15 mouse cellular contexts compared by ENCODE assay signal in genomic region chr12:33336561-33337125, GRCm38 (mm10). TPM values are rescaled to one million over a fixed set of nuclear protein-coding genes. Genes with fewer than 3 reads are reported as not detected.
A peak's percentile ranks its signal among the peaks of the same experiment; 100 is the strongest.
DNase-seq lines count a peak whose midpoint lies in the region; TF ChIP-seq lines count a peak whose summit lies in the region.
"Had no signal": no experiment of that assay in that cellular context is flagged by ENCODE, and none has a peak within 500 bp of the region (broad histone marks: within the 10 kb centered on the region; RNA-seq: fewer than 3 reads in every experiment).

No protein-coding gene starts in this region.

- H3K4me1 ChIP-seq in liver, adult 2 months (ENCODE audit: control insufficient read depth, insufficient read depth, low read length), result 0 out of 2 replicates have a peak, but pooled peaks cover 2% of the 10 kb centered on the region
- H3K4me1 ChIP-seq in MEL (ENCODE audit: control insufficient read depth in 1 of 2, insufficient read depth in 2 of 2, low read length in 2 of 2), result peaks cover 35 to 63% of the 10 kb centered on the region in 2 experiments
- H3K4me1 ChIP-seq in cortical plate, adult 2 months (ENCODE audit: control insufficient read depth, insufficient read depth, low read length), result peaks cover 5% of the 10 kb centered on the region

- no peak for TF ChIP-seq EP300 in MEL (IDR thresholded peaks at IDR 0.05; ENCODE audit: low read depth in 1 of 2, low read length in 2 of 2)

- peaks cover 6% of the 10 kb centered on the region; the same call in 1 of the 2 replicates for H3K36me3 ChIP-seq in liver, adult 2 months (ENCODE audit: control insufficient read depth, insufficient read depth, low read length)
- peaks cover 18 to 65% of the 10 kb centered on the region in 2 experiments for H3K36me3 ChIP-seq in MEL (ENCODE audit: control insufficient read depth in 1 of 2, insufficient read depth in 2 of 2, low read length in 2 of 2)
- H3K36me3 ChIP-seq: hindbrain, embryonic 15.5 days; lung, embryonic 15.5 days had no signal

- TF ChIP-seq CTCF in gastrocnemius, adult 2 months (IDR thresholded peaks at IDR 0.05), result peak; percentile 48
- peak; percentile 27; the same call in 1 of the 2 replicates for TF ChIP-seq CTCF in liver, adult 2 months (IDR thresholded peaks at IDR 0.05; ENCODE audit: low read depth, low read length)
- TF ChIP-seq CTCF in MEL (IDR thresholded peaks at IDR 0.05 in 2 of 3, conservative IDR thresholded peaks at IDR 0.05 in 1 of 3; ENCODE audit: control insufficient read depth in 1 of 3, insufficient read depth in 1 of 3, low read depth in 2 of 3, low read length in 3 of 3, poor library complexity in 1 of 3, severe bottlenecking in 1 of 3), result no peak
- TF ChIP-seq CTCF in cortical plate, adult 2 months (IDR thresholded peaks at IDR 0.05; ENCODE audit: extremely low read depth, insufficient read depth, low read length), result 0 out of 2 replicates have a peak, but pooled peaks have one; percentile 12

- H3K27me3 ChIP-seq in liver, adult 2 months (ENCODE audit: control insufficient read depth, insufficient read depth, low read length), result no peaks in the 10 kb centered on the region
- H3K27me3 ChIP-seq in MEL (ENCODE audit: control insufficient read depth in 1 of 2, insufficient read depth in 2 of 2, low read length in 2 of 2), result no peaks in the 10 kb centered on the region
- H3K27me3 ChIP-seq: hindbrain, embryonic 15.5 days; lung, embryonic 15.5 days had no signal

- no peak overlapping the region for H3K9ac ChIP-seq in liver, adult 2 months (ENCODE audit: low read depth, low read length)
- no peak overlapping the region for H3K9ac ChIP-seq in MEL (ENCODE audit: control insufficient read depth, low read depth, low read length, poor library complexity, severe bottlenecking)
- H3K9ac ChIP-seq: hindbrain, embryonic 15.5 days; lung, embryonic 15.5 days had no signal

- no peaks in the 10 kb centered on the region for H3K9me3 ChIP-seq in MEL (replicated peaks; ENCODE audit: insufficient read depth, low read length)
- H3K9me3 ChIP-seq: hindbrain, embryonic 15.5 days; lung, embryonic 15.5 days had no signal

- intact Hi-C loops in gastrocnemius, adult 2 months (cut with DNase I), result loop anchor here (2.0 to 10.0 kb wide), 2 partner anchors 44 to 422 kb away; no protein-coding TSS in a partner anchor

- no peak for TF ChIP-seq RAD21 in MEL (IDR thresholded peaks at IDR 0.05; ENCODE audit: low read depth, low read length)

- TF ChIP-seq POLR2A in liver, adult 2 months (IDR thresholded peaks at IDR 0.05; ENCODE audit: extremely low read depth, insufficient read depth, low read length), result no peak
- no peak for TF ChIP-seq POLR2A in MEL (IDR thresholded peaks at IDR 0.05; ENCODE audit: control insufficient read depth in 1 of 2, insufficient read depth in 1 of 2, low read depth in 1 of 2, low read length in 2 of 2, poor library complexity in 1 of 2)
- TF ChIP-seq POLR2A in cortical plate, adult 2 months (IDR thresholded peaks at IDR 0.05; ENCODE audit: extremely low read depth, insufficient read depth, low read length), result no peak

- WGBS in liver, adult 2 months, result 82% methylated on average over 10 of the region's 10 CpGs

- H3K79me2 ChIP-seq in liver, adult 2 months (ENCODE audit: control insufficient read depth, insufficient read depth, low read length), result peaks cover 4% of the 10 kb centered on the region; the same call in 1 of the 2 replicates
- H3K79me2 ChIP-seq in MEL (ENCODE audit: control insufficient read depth, insufficient read depth, low read length, poor library complexity), result no peaks in the 10 kb centered on the region

- no peak overlapping the region for H3K4me3 ChIP-seq in gastrocnemius, adult 2 months
- H3K4me3 ChIP-seq in liver, adult 2 months (ENCODE audit: insufficient read depth, low read depth, low read length), result no peak overlapping the region
- no peak overlapping the region for H3K4me3 ChIP-seq in MEL (ENCODE audit: control insufficient read depth in 1 of 2, insufficient read depth in 1 of 2, low read depth in 2 of 2, low read length in 2 of 2)
- no peak overlapping the region for H3K4me3 ChIP-seq in cortical plate, adult 2 months (ENCODE audit: insufficient read depth, low read length)
- H3K4me3 ChIP-seq: hindbrain, embryonic 15.5 days; lung, embryonic 15.5 days had no signal

- H3K27ac ChIP-seq in gastrocnemius, adult 2 months, result no peak overlapping the region
- H3K27ac ChIP-seq in liver, adult 2 months (replicated peaks; ENCODE audit: insufficient read depth, low read depth, low read length), result no peak overlapping the region
- H3K27ac ChIP-seq in MEL (ENCODE audit: control insufficient read depth, low read depth, low read length), result peak overlapping the region; percentile 51
- H3K27ac ChIP-seq in cortical plate, adult 2 months (ENCODE audit: insufficient read depth, low read length), result no peak overlapping the region
- H3K27ac ChIP-seq: hindbrain, embryonic 15.5 days; lung, embryonic 15.5 days had no signal

- peak; percentile 51 for DNase-seq in gastrocnemius, adult 2 months
- no peak for DNase-seq in gastrocnemius, postnatal 10 days
- DNase-seq in liver, adult 2 months (ENCODE audit: extremely low read depth, low read depth, low spot score), result no peak
- DNase-seq in liver (no peak), MEL (ENCODE audit: low read depth, low spot score) (no peak)
- DNase-seq in testis, postnatal 10 days (ENCODE audit: low spot score), result no peak
- DNase-seq: heart, adult 18-20 months; kidney, postnatal 25 days; thymus, adult 2 months had no signal

TF ChIP-seq in MEL, 35 proteins besides CTCF, POLR2A, EP300 and RAD21:
- no peak for TF ChIP-seq UBTF (IDR thresholded peaks at IDR 0.05; ENCODE audit: borderline replicate concordance, insufficient read depth, low read depth, low read length)

RNA-seq across cellular contexts. Expression of gene Efcab10, which starts 58.0 kb away (rescaled TPM):
- not detected for total RNA-seq in gastrocnemius, adult 2 months (2021)
- total RNA-seq in gastrocnemius, postnatal 10 days (2021), result not detected
- not detected in 2 replicates for total RNA-seq in liver, adult 2 months (2014; rRNA removed)
- polyA plus RNA-seq in liver, adult 2 months (2012; rRNA removed), result not detected in 2 replicates
- not detected in 2 replicates for total RNA-seq in MEL (2012; rRNA removed)
- polyA plus RNA-seq in MEL (2012; ENCODE audit: insufficient read depth in 1 of 2, insufficient read length in 2 of 2, low read depth in 1 of 2, low replicate concordance in 2 of 2, missing spikeins in 1 of 2), result not detected
- 3.4 and 3.5 TPM in 2 replicates for polyA plus RNA-seq in cortical plate, adult 2 months (2012; rRNA removed)
- total RNA-seq: adrenal gland, postnatal 4 days; heart, adult 18-20 months; monocyte, adult 5-6 weeks had no signal
- polyA plus RNA-seq: CD4-positive, CD25-positive, alpha-beta regulatory T cell, adult 4 months; thymus, adult 2 months had no signal

Comparison
In these comparisons a context has a peak if more than half of its experiments do, and no peak if none do; other contexts are left out.
1. CTCF ChIP-seq: peak in gastrocnemius, adult 2 months (single experiment), liver, adult 2 months (single experiment) and cortical plate, adult 2 months (single experiment); none in MEL (0 of 3).